Mouse (Mus musculus): Measurements from ENCODE around the gene Bloc1s6. TPM values are rescaled to one million over a fixed set of nuclear protein-coding genes. Genes with fewer than 3 reads are reported as not detected.

Bloc1s6 gene
- polyA plus RNA-seq (2012; rRNA removed) = 29.0 and 33.6 TPM in 2 replicates

DNA sequence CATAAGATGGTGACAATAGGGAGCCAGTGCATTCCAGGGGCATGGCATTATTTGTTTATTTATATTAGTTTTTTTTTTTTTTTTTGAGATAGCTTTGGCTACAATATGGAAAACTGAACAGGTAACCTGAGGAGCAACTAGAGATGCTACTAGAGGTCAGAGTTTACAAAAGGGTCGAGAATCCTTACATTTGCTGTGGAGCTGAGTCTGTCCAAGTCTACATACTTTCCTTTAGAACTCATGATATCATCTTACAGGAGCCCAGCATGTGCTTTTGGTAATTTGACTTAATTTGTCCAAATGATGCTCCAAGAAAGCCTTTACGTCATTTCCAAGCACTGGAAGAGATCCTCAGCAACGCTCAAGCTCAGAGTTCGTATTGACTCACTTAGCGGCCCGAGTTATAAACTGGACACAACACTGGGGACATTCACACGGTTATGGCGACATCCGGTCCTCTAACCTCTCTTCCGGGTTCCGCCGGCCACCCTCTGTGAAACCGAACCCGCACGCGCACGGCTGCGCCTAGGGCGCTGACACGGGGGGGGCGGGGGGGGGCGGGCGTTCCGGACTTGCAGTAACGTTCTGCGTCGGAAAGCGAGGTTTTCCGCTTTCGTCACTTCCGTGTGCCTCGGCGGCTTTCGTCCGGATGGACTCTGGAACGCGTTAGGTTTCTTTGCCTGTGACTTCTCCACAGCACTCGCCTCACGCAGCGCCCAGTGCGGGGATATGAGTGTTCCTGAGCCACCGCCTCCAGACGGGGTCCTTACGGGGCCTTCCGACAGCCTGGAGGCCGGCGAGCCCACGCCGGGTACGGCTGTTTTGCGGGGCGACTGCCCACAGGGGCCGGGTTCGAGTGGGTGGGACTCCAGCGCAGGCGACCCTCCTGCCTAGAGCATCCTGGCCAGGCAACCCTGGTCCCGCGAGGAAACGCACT, at the start of gene Bloc1s6:
Bloc1s6 (plus strand) TSS at position 610 of the 937 bp plus-strand sequence.
- DNase-seq (ENCODE audit: low read depth, low spot score) = no peak
- under 1% methylated on average over 56 of the region's 59 CpGs for WGBS

GRCm38 (mm10) chr2:122697526-122697925, 40.8 kb upstream of the Bloc1s6 start:
- DNase-seq (ENCODE audit: low read depth, low spot score) = no peak
- WGBS = 47% methylated on average over 2 of the region's 2 CpGs

DNA sequence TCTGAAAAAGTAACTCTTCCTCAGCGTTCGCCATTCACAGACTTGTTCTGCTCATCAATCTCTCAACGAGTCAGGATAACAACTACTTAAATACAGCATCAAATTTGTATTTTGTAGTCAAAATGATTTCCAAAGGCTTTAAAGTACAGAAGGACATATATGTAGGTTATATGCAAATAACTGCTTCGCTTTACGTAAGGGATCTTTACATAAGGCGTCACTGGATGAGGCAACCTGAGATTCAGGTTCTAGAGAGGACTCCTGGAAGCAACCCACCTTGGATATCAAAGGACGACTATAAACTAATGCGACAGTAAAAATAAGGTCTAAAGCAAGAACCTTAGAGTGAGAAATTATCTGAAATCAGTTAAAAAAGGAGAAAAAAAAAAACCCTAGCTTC, 37.3 kb upstream of the Bloc1s6 start:
- 43% methylated on average over 8 of the region's 8 CpGs for WGBS
- DNase-seq (ENCODE audit: low read depth, low spot score) = no peak

GRCm38 (mm10) chr2:122701871-122702180, 36.5 kb upstream of the Bloc1s6 start:
- under 1% methylated on average over 15 of the region's 15 CpGs for WGBS
- DNase-seq (ENCODE audit: low read depth, low spot score) = no peak

DNA sequence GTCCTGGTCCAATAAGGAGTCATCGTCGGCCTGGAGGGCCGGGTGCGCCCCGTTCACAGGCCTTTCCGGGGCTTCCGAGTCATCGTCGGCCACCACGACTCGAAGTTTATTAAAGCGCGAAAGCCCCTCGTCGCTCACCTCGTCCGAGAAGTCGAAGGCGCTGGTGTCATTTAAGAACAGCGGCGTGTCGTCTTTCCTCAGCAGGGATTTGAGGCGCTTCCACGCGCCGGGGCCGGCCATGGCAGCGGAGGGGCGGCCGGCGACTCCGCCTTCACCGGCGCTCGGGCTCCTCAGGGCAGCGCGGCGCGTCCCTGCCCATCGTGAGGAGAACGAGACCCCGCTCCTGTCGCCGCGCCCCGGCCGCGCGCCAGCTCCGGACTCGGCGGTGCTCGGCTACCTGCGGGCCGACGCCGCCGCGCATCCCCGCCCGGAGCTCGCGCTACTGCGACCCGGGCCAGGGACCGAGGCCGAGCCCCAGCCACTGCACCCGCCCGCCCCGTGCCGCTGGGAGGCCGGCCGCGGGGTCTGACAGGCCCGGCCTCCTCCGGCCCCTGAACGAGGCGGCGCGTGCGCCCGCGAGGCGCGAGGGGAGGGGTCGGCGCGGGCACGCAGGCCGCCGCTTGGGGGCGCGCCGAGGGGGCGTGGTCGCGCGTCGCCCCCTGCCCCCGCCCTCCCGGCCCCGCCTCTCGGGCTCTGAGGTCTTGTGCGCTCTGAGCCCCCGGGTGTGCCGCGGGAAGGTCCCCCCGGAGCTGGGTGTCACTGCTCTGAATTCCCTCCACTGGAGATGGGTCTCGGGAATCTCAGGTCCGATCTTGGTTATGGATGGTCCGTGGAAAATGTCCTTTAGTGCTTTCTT, 35.9 kb upstream of the Bloc1s6 start, which contains the start of gene Slc30a4:
Slc30a4 (minus strand) TSS at position 483 of the 856 bp plus-strand sequence.
- DNase-seq (ENCODE audit: low read depth, low spot score) = no peak
- WGBS = 1% methylated on average over 110 of the region's 111 CpGs

DNA sequence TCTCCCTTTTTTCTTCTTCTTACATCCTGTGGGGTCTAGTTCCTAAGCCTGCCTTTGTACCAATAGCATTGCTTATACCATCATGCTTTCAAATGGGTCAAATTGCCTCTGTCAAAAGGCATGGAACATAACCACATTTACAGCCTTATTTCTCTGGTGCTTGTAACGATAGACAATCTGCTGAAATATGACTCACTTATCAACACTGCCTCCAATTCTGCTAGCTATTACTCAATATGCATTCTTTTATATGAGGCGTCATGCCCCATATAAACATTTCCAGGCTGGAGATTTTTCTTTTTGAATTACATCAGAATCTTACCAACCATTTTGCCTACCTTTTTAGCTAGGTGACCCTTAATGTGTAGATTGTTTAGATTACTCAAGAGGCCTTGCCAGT, 33.7 kb upstream of the Bloc1s6 start:
- 15% methylated on average over 2 of the region's 2 CpGs for WGBS
- DNase-seq (ENCODE audit: low read depth, low spot score) = no peak

- peak; percentile 93 for DNase-seq (ENCODE audit: low read depth, low spot score)
- WGBS = 23% methylated on average over 3 of the region's 3 CpGs
Measured at GRCm38 (mm10) chr2:122708080-122708479, 30.2 kb upstream of the Bloc1s6 start.

GRCm38 (mm10) chr2:122709156-122709555, 29.1 kb upstream of the Bloc1s6 start:
- DNase-seq (ENCODE audit: low read depth, low spot score) = no peak
- WGBS = 71% methylated on average over 1 of the region's 1 CpGs

DNA sequence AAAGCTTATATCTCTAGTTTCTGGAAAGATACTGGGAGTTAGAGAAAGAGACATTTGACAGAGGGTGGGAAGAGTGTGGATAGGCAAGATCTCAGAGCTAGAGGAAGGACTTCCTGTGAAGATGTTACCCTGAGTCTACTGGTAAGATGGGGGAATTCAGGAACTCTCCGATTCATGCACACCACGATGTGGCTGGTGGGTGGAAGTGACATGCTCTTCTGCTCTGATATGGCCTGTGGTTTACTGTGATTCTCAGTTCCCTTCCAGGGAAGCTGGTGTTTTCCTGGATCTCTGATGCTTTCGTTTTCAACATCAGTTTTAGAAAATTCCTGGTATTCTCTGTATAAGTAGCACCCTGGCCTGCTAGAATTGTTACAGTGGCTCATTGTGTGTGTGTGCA, 26.4 kb upstream of the Bloc1s6 start:
- 75% methylated on average over 3 of the region's 3 CpGs for WGBS
- no peak for DNase-seq (ENCODE audit: low read depth, low spot score)

DNA sequence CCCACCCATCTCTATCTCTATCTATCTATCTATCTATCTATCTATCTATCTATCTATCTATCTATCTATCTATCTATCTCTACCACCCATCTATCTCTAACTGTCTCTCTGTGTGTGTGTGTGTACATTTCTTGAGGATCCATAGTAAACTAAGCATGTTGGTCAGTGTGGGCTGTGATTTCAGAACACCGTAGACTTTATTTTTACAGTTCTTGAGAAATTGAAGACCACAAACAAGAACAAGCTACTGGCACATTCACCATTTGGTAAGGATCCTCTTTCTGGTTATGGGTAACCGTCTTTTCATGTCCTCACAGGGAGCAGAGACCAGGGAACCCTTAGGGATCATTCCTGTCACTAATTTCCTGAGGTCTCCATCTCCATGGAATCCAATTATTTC, 25.5 kb upstream of the Bloc1s6 start:
- 92% methylated on average over 2 of the region's 2 CpGs for WGBS
- no peak for DNase-seq (ENCODE audit: low read depth, low spot score)

- 44% methylated on average over 5 of the region's 5 CpGs for WGBS
- DNase-seq (ENCODE audit: low read depth, low spot score) = no peak
Measured at GRCm38 (mm10) chr2:122715148-122715692, 23.1 kb upstream of the Bloc1s6 start.

DNA sequence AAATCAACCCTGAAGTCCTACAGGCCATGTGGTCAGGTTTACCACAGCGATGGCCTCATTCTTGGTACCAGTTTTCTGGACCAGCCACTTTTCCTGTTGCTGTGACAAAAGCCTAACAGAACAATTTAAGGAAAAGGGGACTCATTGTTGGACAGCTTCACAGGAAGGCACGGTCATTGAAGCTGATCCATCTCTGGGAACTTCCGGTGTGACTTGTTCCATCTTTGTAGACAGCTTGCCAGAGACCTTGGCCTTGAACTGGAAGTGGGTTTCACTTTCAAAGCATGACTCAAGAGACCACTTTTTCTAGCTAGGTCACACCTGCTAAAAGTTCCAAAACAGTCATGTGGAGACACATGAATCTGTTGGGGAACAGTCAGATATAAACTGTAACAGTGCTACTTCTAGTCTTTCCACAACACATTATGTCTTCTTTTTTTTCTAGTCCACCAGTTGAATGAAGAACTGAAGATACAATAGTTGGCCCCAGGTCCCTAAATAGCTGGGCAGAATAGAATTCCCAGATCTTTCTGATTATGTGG, 21.9 kb upstream of the Bloc1s6 start:
- WGBS = 85% methylated on average over 3 of the region's 3 CpGs
- no peak for DNase-seq (ENCODE audit: low read depth, low spot score)

GRCm38 (mm10) chr2:122719232-122719631, 19.1 kb upstream of the Bloc1s6 start:
- DNase-seq (ENCODE audit: low read depth, low spot score) = no peak
- 32% methylated on average over 1 of the region's 1 CpGs for WGBS

DNA sequence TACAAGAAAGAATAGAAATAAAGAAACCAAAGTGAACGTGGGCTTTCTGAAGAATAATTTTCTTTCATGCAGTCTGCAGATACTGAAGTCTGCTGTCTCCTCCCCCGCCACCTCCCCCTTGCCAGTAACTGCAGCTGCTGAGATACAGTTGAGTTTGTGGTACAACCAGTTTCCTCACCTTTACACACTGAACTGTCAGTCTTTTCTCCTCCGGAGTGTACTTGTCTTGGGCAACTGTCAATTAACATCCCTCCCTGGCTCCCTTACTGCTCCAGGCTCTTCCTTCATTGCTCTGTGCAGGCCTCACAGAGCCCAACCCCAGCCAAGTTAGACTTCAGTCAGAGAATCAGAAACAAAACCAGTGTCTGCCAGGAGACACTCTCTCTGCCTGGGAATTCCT, 17.7 kb upstream of the Bloc1s6 start:
- 47% methylated on average over 3 of the region's 3 CpGs for WGBS

DNA sequence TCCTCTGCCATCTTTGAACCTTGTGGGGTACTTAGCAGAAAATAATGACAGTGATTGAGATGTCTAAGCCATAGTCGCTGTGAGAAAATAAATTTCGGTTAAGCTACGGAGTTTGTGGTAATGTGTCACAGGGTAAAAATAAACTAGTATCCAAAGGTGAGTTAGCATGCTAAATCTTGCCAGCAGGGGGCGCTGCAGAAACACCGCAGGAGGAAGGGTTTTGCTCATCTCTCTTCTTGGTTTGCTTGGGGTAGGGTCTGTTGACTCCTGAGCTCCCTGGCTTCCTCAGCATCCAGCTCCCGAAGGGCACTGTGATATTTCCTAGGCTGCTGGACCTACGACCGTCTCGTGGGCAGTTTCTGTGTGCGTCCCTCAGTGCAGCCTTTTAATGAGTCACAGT, 12.7 kb upstream of the Bloc1s6 start:
- no peak for DNase-seq (ENCODE audit: low read depth, low spot score)
- WGBS = 55% methylated on average over 10 of the region's 10 CpGs

More for the DNA sequence above, 17.7 kb upstream of the Bloc1s6 start:
- DNase-seq (ENCODE audit: low read depth, low spot score) = no peak

GRCm38 (mm10) chr2:122731456-122731855, 6.8 kb upstream of the Bloc1s6 start:
- 48% methylated on average over 2 of the region's 2 CpGs for whole genome bisulfite sequencing
- no peak for DNase-seq (ENCODE audit: low read depth, low spot score)

GRCm38 (mm10) chr2:122739023-122739422, 720 bp downstream of the Bloc1s6 start:
- 12% methylated on average over 7 of the region's 7 CpGs for WGBS
- DNase-seq (ENCODE audit: low read depth, low spot score) = no peak

- WGBS = 44% methylated on average over 9 of the region's 9 CpGs
- DNase-seq (ENCODE audit: low read depth, low spot score) = no peak
Measured at GRCm38 (mm10) chr2:122746461-122746860, 8.2 kb downstream of the Bloc1s6 start.

GRCm38 (mm10) chr2:122753739-122754343, 15.5 kb downstream of the Bloc1s6 start:
- no peak for DNase-seq (ENCODE audit: low read depth, low spot score)
- 9% methylated on average over 7 of the region's 7 CpGs for WGBS

DNA sequence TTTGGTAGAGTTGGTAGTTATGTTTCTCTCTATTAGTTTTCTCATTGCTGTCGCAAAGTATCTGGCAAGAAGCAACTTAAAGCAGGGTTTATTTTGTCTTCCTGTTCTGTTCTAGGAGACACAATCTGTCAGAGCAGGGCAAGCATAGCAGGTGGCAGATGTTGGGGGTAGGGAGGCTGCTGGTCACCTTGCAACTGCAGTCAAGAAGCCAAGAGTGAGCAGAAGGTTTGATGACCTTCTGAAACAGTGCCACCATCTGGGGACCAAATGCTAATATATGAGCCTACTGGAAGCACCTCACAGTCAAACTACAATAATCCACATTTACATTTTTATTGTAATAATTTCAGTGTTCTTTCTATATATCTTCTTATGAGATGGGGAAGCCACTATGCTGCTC, 21.5 kb downstream of the Bloc1s6 start:
- DNase-seq (ENCODE audit: low read depth, low spot score) = no peak
- 88% methylated on average over 1 of the region's 1 CpGs for WGBS

Measured in large intestine, adult 2 months (tissue).